ENCODE assay signal across 9 mouse cellular contexts in genomic region chr8:19698722-19699121, GRCm38 (mm10). TPM values are rescaled to one million over a fixed set of nuclear protein-coding genes. Genes with fewer than 3 reads are reported as not detected.
DNase-seq lines count a peak whose midpoint lies in the region.
"Had no signal": no experiment of that assay in that cellular context is flagged by ENCODE, and none has a peak within 500 bp of the region (broad histone marks: within the 10 kb centered on the region; RNA-seq: fewer than 3 reads in every experiment).

No protein-coding gene starts in this region.

- peak; percentile 21 for DNase-seq in NIH3T3 (ENCODE audit: low read depth)
- peak; percentile 44 to 57 for DNase-seq in cerebellum, adult 18-20 months
- DNase-seq in gastrocnemius, adult 18-20 months (ENCODE audit: low spot score) = peak; percentile 65
- peak; percentile 67 for DNase-seq in heart, postnatal 4 days
- DNase-seq in left cerebral cortex, adult 18-20 months (ENCODE audit: low spot score in 2 of 2) = peak; percentile 65 to 66
- DNase-seq in lung, postnatal 36 days = peak; percentile 36
- peak; percentile 69 to 92 for DNase-seq in spleen, postnatal 4 days (ENCODE audit: low spot score in 2 of 2)
- DNase-seq in urinary bladder, postnatal 10 days (ENCODE audit: low spot score) = peak; percentile 93

RNA-seq across cellular contexts. Expression of gene 4930467E23Rik, which starts 30.7 kb away (rescaled TPM):
- total RNA-seq in gastrocnemius, adult 18-20 months (2021) = not detected
- not detected for total RNA-seq in heart, postnatal 4 days (2021)
- 1 to 10 TPM in 1 of 2 experiments, not detected in 1; 1.3 TPM for total RNA-seq in left cerebral cortex, adult 18-20 months (2021)
- total RNA-seq: forebrain, postnatal 0 days had no signal

Comparison
In these comparisons a context has a peak if more than half of its experiments do, and no peak if none do; other contexts are left out.
1. Peak in every context shown above with its lines: DNase-seq.
2. DNase-seq: peak in every context shown above with its lines; median percentile 93 in urinary bladder, postnatal 10 days; 80 in spleen, postnatal 4 days; 67 in heart, postnatal 4 days; 66 in left cerebral cortex, adult 18-20 months; 65 in gastrocnemius, adult 18-20 months; 50 in cerebellum, adult 18-20 months; 36 in lung, postnatal 36 days; 21 in NIH3T3.